Comparison of ENCODE assay signal across 34 mouse cellular contexts in genomic region chr9:66263701-66264100, GRCm38 (mm10).
"Had no signal": no experiment of that assay in that cellular context is flagged by ENCODE, and none has a peak within 500 bp of the region (broad histone marks: within the 10 kb centered on the region; RNA-seq: fewer than 3 reads in every experiment).

No protein-coding gene starts in this region.

- DNase-seq: heart, postnatal 10 days; heart, postnatal 14 days; heart, postnatal 36 days; heart, postnatal 4 days; kidney, adult 11 months; kidney, adult 18-20 months; kidney, adult 2 months; kidney, adult 8-10 months; kidney, adult 9 months; kidney, postnatal 10 days; kidney, postnatal 14 days; kidney, postnatal 25 days; kidney, postnatal 36 days; kidney, postnatal 4 days; layer of hippocampus, adult 9-11 months; layer of hippocampus, postnatal 36 days had no signal

- H3K4me1 ChIP-seq: heart, embryonic 15.5 days; hindbrain, embryonic 12.5 days; hindbrain, embryonic 13.5 days; hindbrain, embryonic 15.5 days; kidney, embryonic 15.5 days had no signal

- H3K4me3 ChIP-seq: heart, embryonic 12.5 days; heart, embryonic 13.5 days; heart, embryonic 15.5 days; hindbrain, embryonic 10.5 days; hindbrain, embryonic 12.5 days; hindbrain, embryonic 13.5 days; hindbrain, embryonic 15.5 days; intestine, embryonic 15.5 days; kidney, embryonic 15.5 days; layer of hippocampus, adult 2 months; left cerebral cortex, adult 2 months had no signal

- ATAC-seq: hindbrain, embryonic 16.5 days; hindbrain, postnatal 0 days; inflammation-experienced regulatory T-cells, adult 6 months; intestine, embryonic 15.5 days; intestine, embryonic 16.5 days; intestine, postnatal 0 days had no signal

- H3K27me3 ChIP-seq: heart, embryonic 12.5 days; heart, embryonic 13.5 days; heart, embryonic 15.5 days; hindbrain, embryonic 12.5 days; hindbrain, embryonic 13.5 days; hindbrain, embryonic 15.5 days; intestine, embryonic 15.5 days; kidney, embryonic 15.5 days had no signal

- H3K9ac ChIP-seq: heart, embryonic 12.5 days; heart, embryonic 13.5 days; heart, embryonic 15.5 days; hindbrain, embryonic 12.5 days; hindbrain, embryonic 13.5 days; hindbrain, embryonic 14.5 days; hindbrain, embryonic 15.5 days; intestine, embryonic 15.5 days; kidney, embryonic 15.5 days had no signal

- H3K36me3 ChIP-seq: heart, embryonic 12.5 days; heart, embryonic 13.5 days; heart, embryonic 15.5 days; hindbrain, embryonic 10.5 days; hindbrain, embryonic 12.5 days; hindbrain, embryonic 13.5 days; hindbrain, embryonic 15.5 days; intestine, embryonic 15.5 days; kidney, embryonic 15.5 days had no signal

- H3K27ac ChIP-seq: heart, embryonic 13.5 days; heart, embryonic 15.5 days; hindbrain, embryonic 10.5 days; hindbrain, embryonic 12.5 days; hindbrain, embryonic 13.5 days; hindbrain, embryonic 14.5 days; hindbrain, embryonic 15.5 days; hindbrain, postnatal 0 days; intestine, embryonic 15.5 days; kidney, embryonic 15.5 days; kidney, postnatal 0 days; layer of hippocampus, adult 2 months; left cerebral cortex, adult 2 months had no signal

- H3K9me3 ChIP-seq: heart, embryonic 12.5 days; heart, embryonic 13.5 days; heart, embryonic 15.5 days; hindbrain, embryonic 10.5 days; hindbrain, embryonic 12.5 days; hindbrain, embryonic 13.5 days; hindbrain, embryonic 15.5 days; intestine, embryonic 15.5 days; kidney, embryonic 15.5 days had no signal
